Comparison of ENCODE assay signal across 7 mouse cellular contexts in genomic region chr9:53609968-53610781, GRCm38 (mm10). TPM values are rescaled to one million over a fixed set of nuclear protein-coding genes. Genes with fewer than 3 reads are reported as not detected.
DNase-seq lines count a peak whose midpoint lies in the region; ATAC-seq lines count a peak whose summit lies in the region.

Gene Acat1 (minus strand): TSS chr9:53610382.

- ATAC-seq in intestine, embryonic 16.5 days, result peak; percentile 99
- peak; percentile 99 for ATAC-seq in midbrain, embryonic 11.5 days (ENCODE audit: low FRiP score)

- peaks cover 9% of the 10 kb centered on the region; the same call in 1 of the 2 replicates for H3K4me1 ChIP-seq in intestine, embryonic 16.5 days (ENCODE audit: control insufficient read depth, insufficient read depth, low read length)
- H3K4me1 ChIP-seq in midbrain, embryonic 11.5 days (ENCODE audit: control insufficient read depth, insufficient read depth, low read length), result peaks cover 6% of the 10 kb centered on the region; the same call in 1 of the 2 replicates

- intact Hi-C loops in left cerebral cortex, postnatal 36 days (cut with DNase I), result no loop called here

- H3K27me3 ChIP-seq in intestine, embryonic 16.5 days (replicated peaks; ENCODE audit: control insufficient read depth, insufficient read depth, low read length), result no peaks in the 10 kb centered on the region
- no peaks in the 10 kb centered on the region for H3K27me3 ChIP-seq in midbrain, embryonic 11.5 days (ENCODE audit: control insufficient read depth, insufficient read depth, low read length)

- peak within 1 kb of the TSS; percentile 80 for H3K27ac ChIP-seq in intestine, embryonic 16.5 days (ENCODE audit: low read length)
- no peak within 1 kb of the TSS for H3K27ac ChIP-seq in midbrain, embryonic 11.5 days (ENCODE audit: low read depth, low read length)

- 0 out of 2 replicates have a peak, but pooled peaks cover 2% of the 10 kb centered on the region for H3K36me3 ChIP-seq in intestine, embryonic 16.5 days (ENCODE audit: control insufficient read depth, insufficient read depth, low read length)
- H3K36me3 ChIP-seq in midbrain, embryonic 11.5 days (ENCODE audit: control insufficient read depth, insufficient read depth, low read length), result no peaks in the 10 kb centered on the region

- 3% methylated on average over 52 of the region's 52 CpGs for whole genome bisulfite sequencing in intestine, embryonic 16.5 days
- WGBS in midbrain, embryonic 11.5 days, result 6% methylated on average over 51 of the region's 52 CpGs

- H3K4me3 ChIP-seq in intestine, embryonic 16.5 days (ENCODE audit: low read length), result peak within 1 kb of the TSS; percentile 86
- peak within 1 kb of the TSS; percentile 55 for H3K4me3 ChIP-seq in midbrain, embryonic 11.5 days (ENCODE audit: low read depth, low read length)

- peak within 1 kb of the TSS; percentile 92 for H3K9ac ChIP-seq in intestine, embryonic 16.5 days (ENCODE audit: low read depth, low read length)
- peak within 1 kb of the TSS; percentile 70 for H3K9ac ChIP-seq in midbrain, embryonic 11.5 days (ENCODE audit: low read length)

- peak; percentile 92 for DNase-seq in adrenal gland, adult 8-10 months
- peak; percentile 80 for DNase-seq in embryo, embryonic 9.5 days (ENCODE audit: extremely low spot score)
- DNase-seq in gastrocnemius, postnatal 4 days (ENCODE audit: low spot score in 2 of 2), result peak; percentile 96 to 97
- DNase-seq in left cerebral cortex, postnatal 36 days (ENCODE audit: low spot score in 2 of 2), result peak; percentile 92 to 93
- peak; percentile 95 for DNase-seq in midbrain, embryonic 11.5 days (ENCODE audit: low spot score, missing footprints)
- peak; percentile 94 for DNase-seq in skeletal muscle tissue, adult 2 months (ENCODE audit: low read depth, low spot score)

- peak within 1 kb of the TSS; percentile 88 for H3K4me2 ChIP-seq in intestine, embryonic 16.5 days (ENCODE audit: low read depth, low read length)
- peak within 1 kb of the TSS; percentile 82 for H3K4me2 ChIP-seq in midbrain, embryonic 11.5 days

- no peaks in the 10 kb centered on the region for H3K9me3 ChIP-seq in intestine, embryonic 16.5 days (ENCODE audit: control insufficient read depth, low read length)
- H3K9me3 ChIP-seq in midbrain, embryonic 11.5 days (ENCODE audit: control insufficient read depth, low read length), result no peaks in the 10 kb centered on the region

RNA-seq across cellular contexts. Expression of gene Acat1, which starts in this region (rescaled TPM):
- 100 to 1,000 TPM in 3 of 4 experiments, 10 to 100 TPM in 1; 74.4 to 114 (median 105) TPM for total RNA-seq in adrenal gland, adult 8-10 months (2022)
- 100 to 1,000 TPM; 144 to 150 TPM for total RNA-seq in gastrocnemius, postnatal 4 days (2021)
- polyA plus RNA-seq in intestine, embryonic 16.5 days (2015; fragmentation: Nextera tagmentation; extraction: Ambion mirVana), result 167 and 174 TPM in 2 replicates
- total RNA-seq in left cerebral cortex, postnatal 36 days (2021), result 10 to 100 TPM; 49.8 to 53.4 TPM
- polyA plus RNA-seq in midbrain, embryonic 11.5 days (2014; fragmentation: Nextera tagmentation; extraction: Ambion mirVana), result 52.7 and 53.2 TPM in 2 replicates
